Mouse (Mus musculus) lung, adult 2 months (tissue): ENCODE results near the gene Scn1b.

Experiments
- CTCF ChIP-seq: fragments of 200-500 bp; IDR thresholded peaks from 2 replicates; pipeline ENCODE4 v1.5.1; 2011; ENCODE audit warnings: mild to moderate bottlenecking, low read length, control low read depth; ENCODE audit not compliant: insufficient read depth
- POLR2A ChIP-seq: fragments of 200-500 bp; IDR thresholded peaks from 2 replicates; pipeline ENCODE4 v1.6.1; 2011; ENCODE audit warnings: low read depth, mild to moderate bottlenecking, control low read depth, low read length, borderline replicate concordance; ENCODE audit errors: extremely low read depth

GRCm38 (mm10) chr7:31148756-31149155, 22.0 kb upstream of the Scn1b start:
- TF ChIP-seq CTCF, result no peak
- TF ChIP-seq POLR2A, result no peak
